Mouse (Mus musculus) kidney, adult 18-20 months (tissue): ENCODE data around the gene Dmxl2.

Experiments used
- DNase-seq: peaks from one replicate; pipeline ENCODE4 v3.0.0; 2021

Gene Dmxl2

GRCm38 (mm10) chr9:54501453-54502110 lies at the start of gene Dmxl2:
Gene Dmxl2 (minus strand): TSS chr9:54501626.
- DNase-seq = peak; percentile 94

GRCm38 (mm10) chr9:54549433-54549832 lies 48.0 kb upstream of the Dmxl2 start:
- DNase-seq = no peak

GRCm38 (mm10) chr9:54547536-54547935 lies 46.1 kb upstream of the Dmxl2 start:
- DNase-seq = peak; percentile 72

- no peak for DNase-seq
Measured at GRCm38 (mm10) chr9:54544954-54545315, 43.5 kb upstream of the Dmxl2 start.

- no peak for DNase-seq
Measured at GRCm38 (mm10) chr9:54544212-54544953, 43.0 kb upstream of the Dmxl2 start.

GRCm38 (mm10) chr9:54540801-54541200 lies 39.4 kb upstream of the Dmxl2 start:
- no peak for DNase-seq

- DNase-seq = no peak
Measured at GRCm38 (mm10) chr9:54538684-54539083, 37.3 kb upstream of the Dmxl2 start, which contains the start of gene Sh2d7. Gene Sh2d7 (plus strand): TSS chr9:54538984.

- DNase-seq = no peak
Measured at GRCm38 (mm10) chr9:54538244-54538643, 36.8 kb upstream of the Dmxl2 start.

- no peak for DNase-seq
Measured at GRCm38 (mm10) chr9:54537480-54537879, 36.1 kb upstream of the Dmxl2 start.

GRCm38 (mm10) chr9:54537030-54537429 lies 35.6 kb upstream of the Dmxl2 start:
- DNase-seq = no peak

- peak; percentile 41 for DNase-seq
Measured at GRCm38 (mm10) chr9:54536236-54536635, 34.8 kb upstream of the Dmxl2 start.

GRCm38 (mm10) chr9:54533975-54534374 lies 32.5 kb upstream of the Dmxl2 start:
- no peak for DNase-seq

GRCm38 (mm10) chr9:54532926-54533325 lies 31.5 kb upstream of the Dmxl2 start:
- DNase-seq = no peak

- no peak for DNase-seq
Measured at GRCm38 (mm10) chr9:54531421-54531820, 30.0 kb upstream of the Dmxl2 start.

GRCm38 (mm10) chr9:54530836-54531235 lies 29.4 kb upstream of the Dmxl2 start:
- no peak for DNase-seq

- DNase-seq = no peak
Measured at GRCm38 (mm10) chr9:54529950-54530349, 28.5 kb upstream of the Dmxl2 start.

- no peak for DNase-seq
Measured at GRCm38 (mm10) chr9:54527694-54528093, 26.3 kb upstream of the Dmxl2 start.

GRCm38 (mm10) chr9:54520286-54520685 lies 18.9 kb upstream of the Dmxl2 start:
- DNase-seq = peak; percentile 38

GRCm38 (mm10) chr9:54518921-54519320 lies 17.5 kb upstream of the Dmxl2 start:
- DNase-seq = no peak

GRCm38 (mm10) chr9:54515991-54516390 lies 14.6 kb upstream of the Dmxl2 start:
- no peak for DNase-seq

- DNase-seq = peak; percentile 69
Measured at GRCm38 (mm10) chr9:54502873-54503272, 1.4 kb upstream of the Dmxl2 start.

- no peak for DNase-seq
Measured at GRCm38 (mm10) chr9:54502111-54502495, 677 bp upstream of the Dmxl2 start.

- DNase-seq = peak; percentile 61
Measured at GRCm38 (mm10) chr9:54500832-54501452, 484 bp downstream of the Dmxl2 start.

GRCm38 (mm10) chr9:54499791-54500190 lies 1.6 kb downstream of the Dmxl2 start:
- DNase-seq = no peak
